Mouse (Mus musculus) retina, embryonic 14.5 days (tissue): ENCODE data around the gene Cnga1.
"Not testable (repeated sequence)": the region's sequence is repeated elsewhere in the genome, so short reads cannot be mapped to it uniquely, and the experiment has no call there.

ENCODE experiments used
- DNase-seq: peaks from one replicate; pipeline ENCODE4 v3.0.0-alpha.2; 2015; ENCODE audit warnings: low spot score

The Cnga1 gene

DNA sequence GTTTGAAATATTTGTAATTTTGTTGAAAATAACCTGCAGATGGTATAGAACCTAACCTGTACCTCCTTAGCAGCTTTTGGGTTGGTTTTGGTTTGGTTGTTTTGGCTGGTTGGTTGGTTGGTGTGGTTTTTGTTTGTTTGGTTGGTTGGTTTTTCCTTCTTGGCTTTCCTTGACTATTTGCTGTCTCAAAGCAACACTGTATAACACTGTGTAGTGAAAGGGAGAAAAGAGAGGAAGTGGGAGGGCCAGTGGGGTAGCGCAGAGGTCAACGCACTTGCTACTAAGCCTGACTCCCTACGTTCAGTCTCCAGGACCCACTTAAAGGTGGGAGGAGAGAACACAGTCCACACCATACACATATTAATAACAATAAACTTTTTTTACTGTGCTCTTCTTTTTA, 7.5 kb downstream of the Cnga1 start:
- DNase-seq, result no peak

GRCm38 (mm10) chr5:72636122-72636521, 8.0 kb downstream of the Cnga1 start:
- DNase-seq, result no peak

DNA sequence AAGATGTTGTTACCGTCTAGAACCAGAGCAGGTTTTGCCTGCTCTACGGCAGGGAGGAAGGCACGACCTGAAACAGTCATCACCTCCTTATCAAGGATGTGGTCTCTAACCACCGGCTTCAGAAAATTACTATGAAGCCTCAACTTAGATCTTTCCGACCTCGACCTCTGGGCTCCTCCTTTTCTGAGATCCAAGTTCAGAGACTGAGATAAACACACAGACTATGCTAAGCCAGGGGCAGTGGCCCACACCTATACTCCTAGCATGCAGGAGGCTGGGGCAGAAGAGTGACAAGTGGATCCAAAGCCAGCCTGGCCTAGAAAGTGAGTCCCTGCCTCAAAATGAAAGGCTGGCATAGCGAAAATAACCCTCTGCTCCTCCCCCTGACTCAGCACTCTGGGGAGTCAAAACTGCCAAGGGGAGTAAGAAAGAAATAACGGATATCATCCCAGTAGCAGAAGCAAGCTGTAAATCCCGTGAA, 9.2 kb downstream of the Cnga1 start:
- no peak for DNase-seq

- no peak for DNase-seq
These were observed 14.0 kb downstream of the Cnga1 start for GRCm38 (mm10) chr5:72630026-72630425.

GRCm38 (mm10) chr5:72621022-72621421, 23.1 kb downstream of the Cnga1 start:
- no peak for DNase-seq

DNA sequence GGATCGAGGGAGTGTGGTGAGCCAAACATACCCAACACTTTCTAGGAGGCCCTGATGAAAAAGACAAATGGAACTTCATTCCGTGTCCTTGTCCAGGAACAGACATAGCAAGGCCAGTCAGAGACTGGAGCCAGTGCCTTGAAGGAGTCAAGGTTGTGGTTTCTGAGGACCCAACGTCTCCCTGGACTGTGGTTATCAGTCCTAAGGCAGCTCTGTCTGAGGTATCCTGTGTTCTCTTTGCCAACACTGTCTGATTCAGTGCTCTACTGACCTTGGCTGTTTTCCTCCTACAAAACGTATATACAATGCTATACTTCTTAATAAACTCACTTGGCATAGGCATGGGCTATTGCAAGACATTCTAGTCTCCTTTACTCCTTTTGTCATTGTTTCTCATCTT, 26.7 kb downstream of the Cnga1 start:
- no peak for DNase-seq

GRCm38 (mm10) chr5:72603138-72603537, 40.9 kb downstream of the Cnga1 start:
- no peak for DNase-seq

GRCm38 (mm10) chr5:72601006-72601405, 43.1 kb downstream of the Cnga1 start:
- DNase-seq, result peak; percentile 57

GRCm38 (mm10) chr5:72587192-72587681, 56.8 kb downstream of the Cnga1 start, which contains the start of gene Gm5868:
Gene Gm5868 (minus strand): TSS chr5:72587551.
- peak; percentile 64 for DNase-seq

DNA sequence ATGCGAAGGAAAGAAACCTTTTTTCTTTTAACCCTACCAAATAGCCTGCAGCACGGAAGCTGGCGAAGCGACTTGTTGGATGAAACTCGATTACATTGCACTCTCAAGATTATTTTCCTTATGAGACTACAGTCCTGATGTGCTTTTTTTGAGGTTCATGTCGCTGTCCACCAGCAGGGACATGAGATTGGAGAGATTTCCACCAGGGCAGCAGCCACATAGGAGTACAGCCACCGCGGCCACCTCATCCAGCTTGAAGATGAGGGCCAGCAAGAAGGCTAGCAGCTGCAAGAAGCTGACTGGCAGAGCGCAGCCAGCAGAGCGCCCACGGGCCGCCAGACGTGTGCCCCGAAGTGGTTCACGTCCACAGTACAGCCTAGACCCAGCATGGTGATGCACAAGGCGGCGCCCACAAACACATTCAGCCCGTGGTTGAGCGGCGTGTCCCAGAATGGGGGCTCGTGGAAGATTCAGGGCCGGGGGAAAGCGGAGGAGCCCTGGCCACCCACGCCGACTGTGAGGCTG, 57.3 kb downstream of the Cnga1 start:
- not testable (repeated sequence) for DNase-seq

DNA sequence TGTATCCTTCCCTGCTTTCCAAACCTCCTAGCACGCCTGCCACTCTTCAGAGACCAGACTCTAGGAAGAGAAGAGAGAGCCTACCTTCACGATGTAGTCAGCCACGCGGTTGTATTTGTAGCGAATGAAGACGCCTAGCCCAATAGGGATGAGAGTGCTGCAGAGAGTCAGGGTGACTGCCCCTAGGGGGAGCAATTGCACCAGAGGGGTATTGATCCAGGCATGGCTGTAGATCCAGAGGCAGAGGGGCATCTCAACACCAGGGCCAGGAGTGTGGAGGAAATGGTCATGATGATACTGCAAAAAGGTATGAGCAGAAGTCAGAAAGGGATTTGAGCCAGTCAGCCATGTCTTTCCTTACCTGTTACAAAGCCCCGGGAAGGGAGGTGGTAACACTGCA, 58.0 kb downstream of the Cnga1 start:
- not testable (repeated sequence) for DNase-seq

DNA sequence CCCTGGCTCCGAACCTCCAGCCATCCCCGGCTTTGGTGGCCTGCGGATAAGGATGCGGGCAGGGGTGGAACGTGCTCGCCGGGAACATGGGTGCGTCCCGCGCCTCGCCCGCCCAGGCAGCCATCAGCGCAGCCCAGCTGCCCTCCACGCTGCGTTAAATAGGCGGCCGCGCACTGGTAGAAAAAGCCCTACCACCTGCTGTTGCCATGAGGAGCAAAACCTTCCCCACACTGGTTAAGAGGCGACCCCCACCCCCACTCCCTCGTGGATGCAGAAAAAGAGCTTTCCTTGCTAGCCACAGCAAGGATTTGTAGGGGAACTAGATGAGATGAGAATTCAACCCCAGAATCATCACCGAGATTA, 63.1 kb downstream of the Cnga1 start, which contains the start of gene Zar1:
Gene Zar1, minus strand, starts transcription at position 285 of the 363 bp plus-strand sequence.
- peak; percentile 27 for DNase-seq

GRCm38 (mm10) chr5:72580088-72580969, 63.7 kb downstream of the Cnga1 start:
- peak; percentile 43 for DNase-seq

DNA sequence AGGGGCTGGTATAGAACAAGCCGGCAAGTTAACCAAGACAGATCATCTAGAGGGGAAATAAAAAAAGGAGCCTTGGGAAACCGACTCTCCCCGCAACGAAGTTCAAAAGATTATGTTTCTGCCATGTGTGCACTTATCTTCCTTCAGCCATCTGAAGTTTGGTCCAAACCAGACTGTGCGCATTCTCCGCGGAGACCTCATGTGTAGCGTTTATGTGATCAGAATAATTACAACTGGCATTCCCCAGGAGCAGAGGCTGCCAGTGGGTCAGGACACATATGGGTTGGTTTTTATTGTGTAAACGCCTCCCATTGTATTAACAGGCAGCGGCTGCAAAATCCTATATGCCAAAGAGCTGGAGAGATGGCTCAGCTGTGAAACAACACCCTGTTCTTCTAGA, 64.5 kb downstream of the Cnga1 start:
- DNase-seq, result not testable (repeated sequence)

GRCm38 (mm10) chr5:72565621-72566020, 78.5 kb downstream of the Cnga1 start:
- DNase-seq, result no peak

GRCm38 (mm10) chr5:72563183-72563582, 80.9 kb downstream of the Cnga1 start:
- DNase-seq, result not testable (repeated sequence)

DNA sequence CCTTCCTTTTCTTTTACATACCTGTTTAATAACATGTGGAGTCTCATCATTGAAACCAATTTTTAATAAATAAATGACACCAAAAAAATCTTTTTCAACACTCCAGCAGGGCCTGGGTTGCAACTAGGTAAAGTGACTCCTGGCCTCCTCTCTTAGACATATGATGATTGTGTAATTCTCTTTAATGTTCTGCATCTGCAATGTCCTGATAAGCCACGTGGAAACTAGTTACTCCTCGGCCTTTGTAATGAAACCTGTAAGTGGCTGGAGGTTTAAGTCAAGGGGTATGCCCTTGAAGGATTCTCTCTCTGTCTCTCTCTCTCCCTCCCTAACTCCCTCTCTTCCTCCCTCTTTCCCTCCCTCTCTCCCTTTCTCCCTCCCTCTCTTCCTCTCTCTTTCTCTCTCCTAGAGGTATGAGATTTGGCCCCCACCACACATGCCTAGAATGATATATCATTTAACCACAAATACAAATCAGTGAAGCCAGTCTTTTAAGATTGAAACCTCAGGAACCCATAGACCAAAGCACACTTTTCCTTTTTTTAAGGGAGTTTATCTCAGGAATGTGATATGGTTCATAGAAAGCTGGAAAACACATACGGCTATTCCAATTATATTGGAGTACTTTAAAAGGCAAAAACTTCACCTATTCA, 83.0 kb downstream of the Cnga1 start:
- DNase-seq, result no peak

DNA sequence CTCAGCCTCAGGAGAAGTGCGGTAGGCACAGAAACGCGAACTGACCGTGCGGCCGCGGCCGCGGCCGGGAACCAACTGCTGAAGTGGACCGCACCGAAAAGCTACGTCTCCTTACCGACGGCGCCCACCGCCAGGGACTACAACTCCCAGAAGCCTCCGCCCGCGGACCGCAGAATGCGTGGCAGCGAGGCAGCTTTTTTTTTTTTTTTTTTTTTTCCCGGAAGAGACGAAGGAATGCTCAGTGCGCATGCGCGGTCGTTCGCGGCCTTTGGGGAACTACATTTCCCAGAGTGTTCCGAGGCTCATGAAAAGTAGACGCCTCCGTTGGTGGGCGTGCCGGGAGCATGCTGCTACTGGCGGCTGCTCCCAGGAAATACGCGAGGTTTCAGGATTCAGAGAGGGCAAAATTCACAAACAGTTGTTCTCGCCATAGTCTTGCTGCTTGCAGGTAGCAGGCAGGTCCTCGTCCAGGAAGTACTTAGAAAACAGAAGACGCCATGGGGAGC, 84.5 kb downstream of the Cnga1 start, which contains the start of gene Nfxl1:
Gene Nfxl1, minus strand, starts transcription at position 141 of the 506 bp plus-strand sequence.
- peak; percentile 99 for DNase-seq

DNA sequence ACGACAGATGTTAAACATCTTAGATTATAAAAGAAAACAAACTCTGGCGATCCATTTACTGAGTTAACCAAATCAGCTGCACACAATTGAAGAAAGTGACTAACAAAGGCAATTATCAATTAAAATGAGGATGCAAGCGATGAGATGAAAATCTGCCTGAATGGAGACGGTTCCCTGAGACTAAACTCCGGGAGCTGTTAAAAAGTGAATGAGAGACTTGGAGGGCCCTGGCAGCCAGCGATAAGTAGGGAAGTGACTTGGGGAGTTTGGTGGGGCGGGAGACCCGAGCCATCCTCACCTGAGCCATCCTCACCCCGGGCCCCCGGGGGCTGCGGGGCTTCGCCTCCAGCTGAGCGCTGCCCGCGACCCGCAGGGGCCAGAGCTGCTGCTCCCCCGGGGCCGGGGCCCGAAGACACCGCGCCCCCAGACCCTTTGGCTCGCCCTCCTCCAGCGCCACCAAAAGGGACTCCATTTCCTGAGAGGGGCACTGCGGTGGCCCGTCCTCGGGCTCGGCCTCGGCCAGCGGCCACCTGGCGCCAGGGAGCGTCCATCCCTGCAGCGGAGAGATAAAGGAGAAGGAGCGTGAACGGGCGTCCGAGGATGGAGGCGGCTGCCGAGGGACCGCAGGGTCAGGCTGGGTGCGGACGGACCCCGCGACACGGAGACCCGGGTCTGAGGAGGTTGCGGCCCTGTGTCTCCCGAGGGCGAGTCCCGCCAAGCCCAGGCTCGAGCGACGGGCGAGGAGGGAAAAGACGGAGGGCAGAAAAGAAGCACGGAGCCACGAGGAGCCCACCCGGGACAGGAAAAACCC, 85.2 kb downstream of the Cnga1 start:
- peak; percentile 53 for DNase-seq

DNA sequence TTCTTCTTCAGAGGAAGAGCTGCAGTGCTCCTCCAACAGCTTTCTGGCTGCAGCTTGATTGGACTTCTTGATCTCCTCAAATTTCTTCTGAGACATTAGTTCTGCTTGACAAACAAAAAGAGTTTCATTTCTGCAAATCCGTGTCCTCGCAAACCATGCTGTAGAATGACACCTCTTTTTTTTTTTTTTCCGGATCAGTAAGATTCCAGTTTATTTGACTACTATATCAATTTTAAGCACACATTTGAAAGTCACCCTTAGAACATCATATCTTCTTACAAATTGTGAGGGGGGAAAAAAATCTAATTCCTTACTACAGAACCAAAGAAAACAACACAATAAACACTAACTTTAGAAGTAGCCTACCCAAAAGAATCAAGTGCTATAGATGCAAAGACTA, 87.8 kb downstream of the Cnga1 start:
- DNase-seq, result no peak
